Mouse (Mus musculus): ENCODE measurements at regions not wholly inside any gene's neighbourhood (a gene's known extent, or its start where the extent isn't known, plus 50 kb on each side); places are given as distances from the start of the nearest gene placed in this dataset.

DNA sequence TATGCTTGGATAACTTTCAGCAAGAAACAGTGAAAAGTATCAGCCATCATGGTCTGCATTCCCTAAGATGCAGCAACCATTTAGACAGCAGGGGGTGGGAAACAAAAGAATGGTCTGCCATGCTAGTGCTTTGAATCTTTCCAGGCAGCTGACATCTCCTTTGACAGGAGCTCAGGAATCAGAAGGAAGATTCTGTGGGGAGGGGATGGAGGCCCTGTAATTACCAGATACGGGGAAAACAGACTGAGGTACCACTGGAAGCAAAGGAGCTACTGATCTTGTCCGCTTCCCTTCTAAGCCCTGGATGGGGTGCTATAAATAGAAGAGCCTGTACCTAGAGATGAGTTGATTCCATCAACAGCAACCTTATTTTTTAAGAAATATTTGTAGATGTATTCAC is 233.9 kb downstream of the Phf3 start:
- TF ChIP-seq CTCF (IDR thresholded peaks at IDR 0.05; ENCODE audit: insufficient read depth, low read length) (no peak), POLR2A (IDR thresholded peaks at IDR 0.05; ENCODE audit: borderline replicate concordance, extremely low read depth, low read depth, low read length) (no peak)
